ENCODE assay signal across 9 mouse cellular contexts in the genomic region with DNA sequence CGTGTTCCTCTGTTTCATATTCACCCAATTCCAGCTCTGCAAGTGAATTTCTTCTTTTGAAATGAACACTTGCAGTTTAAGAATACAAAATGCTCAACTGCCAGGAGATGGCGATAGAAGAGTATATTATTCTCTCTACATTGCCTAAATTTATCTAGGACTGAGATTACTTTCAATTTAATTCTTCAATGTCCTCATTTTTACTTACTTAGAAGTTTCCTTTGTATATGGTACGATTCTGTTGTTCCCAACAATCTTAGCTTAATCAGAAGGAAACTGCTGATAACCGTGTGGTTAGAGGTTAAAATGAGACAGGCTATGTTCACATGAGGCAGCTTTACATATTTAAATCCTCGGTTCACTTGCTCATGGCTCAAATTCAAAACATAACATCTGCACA.
DNase-seq lines count a peak whose midpoint lies in the region; ATAC-seq lines count a peak whose summit lies in the region.
"Had no signal": no experiment of that assay in that cellular context is flagged by ENCODE, and none has a peak within 500 bp of the region (broad histone marks: within the 10 kb centered on the region; RNA-seq: fewer than 3 reads in every experiment).

No protein-coding gene starts in this region.

- intact Hi-C loops in left cerebral cortex, postnatal 36 days (cut with DNase I), result loop anchor here (2.0 kb wide), 2 partner anchors 396 to 802 kb away; no protein-coding TSS in a partner anchor

- H3K27me3 ChIP-seq in embryonic facial prominence, embryonic 14.5 days (replicated peaks; ENCODE audit: control insufficient read depth, insufficient read depth, low read length), result no peaks in the 10 kb centered on the region
- no peaks in the 10 kb centered on the region for H3K27me3 ChIP-seq in midbrain, embryonic 15.5 days (replicated peaks)

- 0 out of 2 replicates have a peak overlapping the region, but pooled peaks have one; percentile 10 for H3K4me3 ChIP-seq in embryonic facial prominence, embryonic 14.5 days (ENCODE audit: low read depth, low read length)
- H3K4me3 ChIP-seq in midbrain, embryonic 15.5 days, result no peak overlapping the region

- WGBS in embryonic facial prominence, embryonic 14.5 days, result 36% methylated on average over 5 of the region's 5 CpGs
- 25% methylated on average over 5 of the region's 5 CpGs for WGBS in midbrain, embryonic 15.5 days

- no peaks in the 10 kb centered on the region for H3K36me3 ChIP-seq in embryonic facial prominence, embryonic 14.5 days (ENCODE audit: control insufficient read depth, insufficient read depth, low read length)
- no peaks in the 10 kb centered on the region for H3K36me3 ChIP-seq in midbrain, embryonic 15.5 days (replicated peaks)

- H3K4me2 ChIP-seq in embryonic facial prominence, embryonic 14.5 days (ENCODE audit: low read depth, low read length), result no peak overlapping the region
- H3K4me2 ChIP-seq in midbrain, embryonic 15.5 days, result peak overlapping the region; percentile 4; the same call in 1 of the 2 replicates

- no peak overlapping the region for H3K27ac ChIP-seq in embryonic facial prominence, embryonic 14.5 days (replicated peaks; ENCODE audit: low read depth, low read length)
- H3K27ac ChIP-seq in midbrain, embryonic 15.5 days, result peak overlapping the region; percentile 11; the same call in 1 of the 2 replicates

- H3K9me3 ChIP-seq in embryonic facial prominence, embryonic 14.5 days (ENCODE audit: control insufficient read depth, low read length), result no peaks in the 10 kb centered on the region
- no peaks in the 10 kb centered on the region for H3K9me3 ChIP-seq in midbrain, embryonic 15.5 days

- ATAC-seq in embryonic facial prominence, embryonic 14.5 days (ENCODE audit: low read depth), result no peak
- peak; percentile 66 for ATAC-seq in midbrain, embryonic 15.5 days (replicated peaks)
- ATAC-seq: CD4-positive, CD25-positive, alpha-beta regulatory T cell, adult 4 months had no signal

- DNase-seq in embryo, embryonic 10 days (ENCODE audit: low spot score), result peak; percentile 9
- DNase-seq in embryo, embryonic 9.5 days (ENCODE audit: extremely low spot score), result no peak
- peak; percentile 36 for DNase-seq in left cerebral cortex, adult 11 months (ENCODE audit: low spot score)
- DNase-seq in left cerebral cortex, postnatal 36 days (ENCODE audit: low spot score in 2 of 2), result no peak
- peak; percentile 59 for DNase-seq in embryonic facial prominence, embryonic 14.5 days (ENCODE audit: low spot score)
- no peak for DNase-seq in ovary, postnatal 10 days (ENCODE audit: low spot score)
- DNase-seq in adrenal gland, adult 2 months, result no peak

- H3K4me1 ChIP-seq in embryonic facial prominence, embryonic 14.5 days (ENCODE audit: control insufficient read depth, insufficient read depth, low read length), result no peaks in the 10 kb centered on the region
- peaks cover 2% of the 10 kb centered on the region; the same call in 1 of the 2 replicates for H3K4me1 ChIP-seq in midbrain, embryonic 15.5 days

- H3K9ac ChIP-seq in embryonic facial prominence, embryonic 14.5 days (ENCODE audit: low read depth, low read length), result no peak overlapping the region
- H3K9ac ChIP-seq in midbrain, embryonic 15.5 days, result no peak overlapping the region

Comparison
In these comparisons a context has a peak if more than half of its experiments do, and no peak if none do; other contexts are left out.
1. DNase-seq: peak in embryo, embryonic 10 days (single experiment), left cerebral cortex, adult 11 months (single experiment) and embryonic facial prominence, embryonic 14.5 days (single experiment); none in embryo, embryonic 9.5 days (single experiment), left cerebral cortex, postnatal 36 days (0 of 2), ovary, postnatal 10 days (single experiment) and adrenal gland, adult 2 months (single experiment).